Mouse (Mus musculus): ENCODE measurements around the gene Rfx8. TPM values are rescaled to one million over a fixed set of nuclear protein-coding genes. Genes with fewer than 3 reads are reported as not detected.
A peak's percentile ranks its signal among the peaks of the same experiment; 100 is the strongest.

Rfx8 gene
- total RNA-seq, 1 experiment: not detected

GRCm38 (mm10) chr1:39680546-39680945 lies 40.3 kb downstream of the Rfx8 start:
- Histone ChIP-seq H3K27ac (ENCODE audit: insufficient read depth, low read depth, low read length, poor library complexity, severe bottlenecking) (no peak overlapping the region), H3K4me3 (ENCODE audit: insufficient read depth in 1 of 2, low read depth in 1 of 2, low read length in 2 of 2, poor library complexity in 1 of 2, severe bottlenecking in 1 of 2) (no peak overlapping the region), H3K9me3 (ENCODE audit: control insufficient read depth, insufficient read depth, low read depth, low read length) (no peaks in the 10 kb centered on the region), H3K36me3 (ENCODE audit: control insufficient read depth, insufficient read depth, low read length, poor library complexity, severe bottlenecking) (no peaks in the 10 kb centered on the region), H3K4me1 (ENCODE audit: control insufficient read depth in 2 of 2, insufficient read depth in 2 of 2, low read length in 2 of 2, poor library complexity in 1 of 2) (no peaks in the 10 kb centered on the region), H3K9ac (ENCODE audit: insufficient read depth, low read depth, low read length, poor library complexity, severe bottlenecking) (no peak overlapping the region)
- DNase-seq (ENCODE audit: low read depth, low spot score): no peak
- in situ Hi-C loops (cut with MboI; ENCODE audit: low sequenced_read_pairs in 2 of 2, unreplicated experiment in 2 of 2): no loop called here
- TF ChIP-seq CHD2 (IDR thresholded peaks at IDR 0.05; ENCODE audit: low read depth, low read length) (no peak), ZC3H11A (IDR thresholded peaks at IDR 0.05; ENCODE audit: borderline replicate concordance, low read depth, low read length) (peak; percentile 9; the same call in 1 of the 2 replicates)

GRCm38 (mm10) chr1:39678883-39679282 lies 41.9 kb downstream of the Rfx8 start:
- H3K4me3 ChIP-seq (ENCODE audit: insufficient read depth in 1 of 2, low read depth in 1 of 2, low read length in 2 of 2, poor library complexity in 1 of 2, severe bottlenecking in 1 of 2): no peak overlapping the region
- H3K9ac ChIP-seq (ENCODE audit: insufficient read depth, low read depth, low read length, poor library complexity, severe bottlenecking): no peak overlapping the region
- no peak for DNase-seq (ENCODE audit: low read depth, low spot score)
- TF ChIP-seq CHD2 (IDR thresholded peaks at IDR 0.05; ENCODE audit: low read depth, low read length) (no peak), ZNF384 (IDR thresholded peaks at IDR 0.05; ENCODE audit: low read depth, low read length) (no peak), MAFK (IDR thresholded peaks at IDR 0.05; ENCODE audit: insufficient read depth, low read depth, low read length) (no peak), ZC3H11A (IDR thresholded peaks at IDR 0.05; ENCODE audit: borderline replicate concordance, low read depth, low read length) (no peak), HCFC1 (IDR thresholded peaks at IDR 0.05; ENCODE audit: borderline replicate concordance, insufficient read depth, low read length) (no peak)
- no peak overlapping the region for H3K27ac ChIP-seq (ENCODE audit: insufficient read depth, low read depth, low read length, poor library complexity, severe bottlenecking)
- in situ Hi-C loops (cut with MboI; ENCODE audit: low sequenced_read_pairs in 2 of 2, unreplicated experiment in 2 of 2): no loop called here
- H3K9me3 ChIP-seq (ENCODE audit: control insufficient read depth, insufficient read depth, low read depth, low read length): no peaks in the 10 kb centered on the region
- H3K36me3 ChIP-seq (ENCODE audit: control insufficient read depth, insufficient read depth, low read length, poor library complexity, severe bottlenecking): no peaks in the 10 kb centered on the region
- no peaks in the 10 kb centered on the region for H3K4me1 ChIP-seq (ENCODE audit: control insufficient read depth in 2 of 2, insufficient read depth in 2 of 2, low read length in 2 of 2, poor library complexity in 1 of 2)

GRCm38 (mm10) chr1:39676221-39676876 lies 44.4 kb downstream of the Rfx8 start:
- TF ChIP-seq CHD2 (IDR thresholded peaks at IDR 0.05; ENCODE audit: low read depth, low read length): no peak
- no peak for TF ChIP-seq ZNF384 (IDR thresholded peaks at IDR 0.05; ENCODE audit: low read depth, low read length)
- no peak for TF ChIP-seq ZC3H11A (IDR thresholded peaks at IDR 0.05; ENCODE audit: borderline replicate concordance, low read depth, low read length)
- DNase-seq (ENCODE audit: low read depth, low spot score): no peak
- Histone ChIP-seq H3K9me3 (ENCODE audit: control insufficient read depth, insufficient read depth, low read depth, low read length) (no peaks in the 10 kb centered on the region), H3K27ac (ENCODE audit: insufficient read depth, low read depth, low read length, poor library complexity, severe bottlenecking) (no peak overlapping the region), H3K9ac (ENCODE audit: insufficient read depth, low read depth, low read length, poor library complexity, severe bottlenecking) (no peak overlapping the region), H3K4me3 (ENCODE audit: insufficient read depth in 1 of 2, low read depth in 1 of 2, low read length in 2 of 2, poor library complexity in 1 of 2, severe bottlenecking in 1 of 2) (no peak overlapping the region), H3K4me1 (ENCODE audit: control insufficient read depth in 2 of 2, insufficient read depth in 2 of 2, low read length in 2 of 2, poor library complexity in 1 of 2) (no peaks in the 10 kb centered on the region), H3K36me3 (ENCODE audit: control insufficient read depth, insufficient read depth, low read length, poor library complexity, severe bottlenecking) (no peaks in the 10 kb centered on the region)
- in situ Hi-C loops (cut with MboI; ENCODE audit: low sequenced_read_pairs in 2 of 2, unreplicated experiment in 2 of 2): no loop called here

- H3K36me3 ChIP-seq (ENCODE audit: control insufficient read depth, insufficient read depth, low read length, poor library complexity, severe bottlenecking): no peaks in the 10 kb centered on the region
- no peak overlapping the region for H3K27ac ChIP-seq (ENCODE audit: insufficient read depth, low read depth, low read length, poor library complexity, severe bottlenecking)
- TF ChIP-seq ZNF384 (IDR thresholded peaks at IDR 0.05; ENCODE audit: low read depth, low read length) (no peak), CHD2 (IDR thresholded peaks at IDR 0.05; ENCODE audit: low read depth, low read length) (no peak), ZC3H11A (IDR thresholded peaks at IDR 0.05; ENCODE audit: borderline replicate concordance, low read depth, low read length) (no peak), MAFK (IDR thresholded peaks at IDR 0.05; ENCODE audit: insufficient read depth, low read depth, low read length) (no peak), HCFC1 (IDR thresholded peaks at IDR 0.05; ENCODE audit: borderline replicate concordance, insufficient read depth, low read length) (no peak)
- no peak overlapping the region for H3K9ac ChIP-seq (ENCODE audit: insufficient read depth, low read depth, low read length, poor library complexity, severe bottlenecking)
- in situ Hi-C loops (cut with MboI; ENCODE audit: low sequenced_read_pairs in 2 of 2, unreplicated experiment in 2 of 2): no loop called here
- no peaks in the 10 kb centered on the region for H3K9me3 ChIP-seq (ENCODE audit: control insufficient read depth, insufficient read depth, low read depth, low read length)
- H3K4me1 ChIP-seq (ENCODE audit: control insufficient read depth in 2 of 2, insufficient read depth in 2 of 2, low read length in 2 of 2, poor library complexity in 1 of 2): no peaks in the 10 kb centered on the region
- no peak overlapping the region for H3K4me3 ChIP-seq (ENCODE audit: insufficient read depth in 1 of 2, low read depth in 1 of 2, low read length in 2 of 2, poor library complexity in 1 of 2, severe bottlenecking in 1 of 2)
- DNase-seq (ENCODE audit: low read depth, low spot score): no peak
Observed at GRCm38 (mm10) chr1:39672362-39673105, 48.3 kb downstream of the Rfx8 start.

All from ES-E14 (cell line).